Mouse (Mus musculus) liver, adult 2 months (tissue): ENCODE data around the gene Adgra1.

ENCODE experiments used
- CTCF ChIP-seq: fragments of 200-500 bp; IDR thresholded peaks from 2 replicates; pipeline ENCODE4 v1.5.1; 2011; ENCODE audit warnings: low read depth, low read length, control low read depth
- POLR2A ChIP-seq: fragments of 200-500 bp; IDR thresholded peaks from 2 replicates; pipeline ENCODE4 v1.6.1; 2011; ENCODE audit warnings: low read length, control low read depth; ENCODE audit not compliant: insufficient read depth; ENCODE audit errors: extremely low read depth

- TF ChIP-seq CTCF = no peak
- TF ChIP-seq POLR2A = no peak
Measured at GRCm38 (mm10) chr7:139905261-139905660, 71.3 kb downstream of the Adgra1 start.
